Mouse (Mus musculus) bone marrow, adult 2 months (tissue): ENCODE measurements around the gene Jmjd1c.

Experiments used
- CTCF ChIP-seq: fragments of 200-500 bp; IDR thresholded peaks from 2 replicates; pipeline ENCODE4 v1.5.1; 2011; ENCODE audit warnings: low read length, control low read depth; ENCODE audit not compliant: control insufficient read depth, insufficient read depth
- POLR2A ChIP-seq: fragments of 200-500 bp; IDR thresholded peaks from 2 replicates; pipeline ENCODE4 v1.6.1; 2011; ENCODE audit warnings: low read depth, mild to moderate bottlenecking, control low read depth, low read length, borderline replicate concordance; ENCODE audit not compliant: control insufficient read depth

DNA sequence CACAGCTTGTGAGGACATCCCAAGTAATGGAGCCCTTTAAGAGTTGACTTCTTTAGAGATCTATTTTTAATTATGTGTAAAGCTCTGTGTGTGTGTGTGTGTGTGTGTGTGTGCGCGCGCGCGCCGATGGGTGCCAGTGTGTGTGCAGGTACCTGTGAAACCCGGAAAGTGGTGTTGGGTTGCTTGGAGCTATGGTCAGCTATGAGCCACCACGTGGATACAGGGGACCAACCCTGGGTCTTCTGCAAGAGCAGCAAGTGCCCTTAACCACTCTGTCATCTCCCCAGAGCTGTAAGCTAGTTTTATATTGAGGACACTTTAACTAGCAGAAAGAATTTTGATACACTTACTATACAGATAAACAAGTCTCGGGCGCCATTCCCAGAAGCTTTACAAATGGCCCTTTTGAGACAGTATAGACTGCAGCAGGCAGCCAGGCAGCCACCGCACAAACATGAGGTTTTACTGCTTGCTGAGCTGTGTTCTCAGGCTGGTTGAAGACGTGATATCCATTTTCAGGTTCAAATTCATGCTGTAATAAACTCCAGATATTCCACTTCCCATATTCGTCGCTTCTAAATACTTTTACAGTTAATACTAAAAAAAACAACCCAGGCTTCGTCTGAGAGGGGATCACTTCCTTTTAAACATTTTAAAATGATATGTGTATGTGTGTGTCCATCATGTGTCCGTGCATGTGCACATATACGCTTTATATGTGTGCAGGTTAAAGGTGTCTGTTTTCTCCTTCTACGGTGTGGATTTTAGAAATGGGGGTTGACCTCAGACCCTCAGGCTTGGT is 14.5 kb upstream of the Jmjd1c start:
- TF ChIP-seq CTCF (no peak), POLR2A (no peak)
